Mouse (Mus musculus): ENCODE data around the gene Gm10309. TPM values are rescaled to one million over a fixed set of nuclear protein-coding genes. Genes with fewer than 3 reads are reported as not detected.

Gm10309 gene
- polyA plus RNA-seq, 1 experiment from 2014 or later, result 0.16 TPM

- H3K27me3 ChIP-seq (ENCODE audit: control insufficient read depth, insufficient read depth, low read length), result no peaks in the 10 kb centered on the region
Measured at GRCm38 (mm10) chr17:86499359-86500045, 5.5 kb downstream of the Gm10309 start.

DNA sequence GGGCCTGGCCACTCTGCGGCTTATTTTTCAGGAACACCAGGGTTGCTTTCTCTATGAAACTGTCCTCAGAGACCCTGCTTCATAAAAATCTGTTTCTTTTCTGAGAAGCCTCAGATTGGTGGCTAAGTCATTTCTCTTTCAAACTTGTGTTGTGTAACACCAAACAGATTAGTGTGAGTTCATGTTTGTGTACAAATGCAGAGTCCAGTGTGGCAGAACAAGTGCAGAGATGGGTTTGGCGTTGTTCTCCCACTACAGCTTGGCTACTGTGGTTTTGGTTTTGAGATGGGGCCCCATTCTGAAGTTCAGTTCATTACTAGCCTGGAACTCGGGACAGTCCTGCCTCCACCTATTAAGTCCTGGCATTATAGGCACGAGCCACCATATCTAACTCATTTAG is 7.7 kb downstream of the Gm10309 start:
- no peaks in the 10 kb centered on the region for H3K27me3 ChIP-seq (ENCODE audit: control insufficient read depth, insufficient read depth, low read length)
- peaks cover 3 to 10% of the 10 kb centered on the region in 2 experiments; a peak in 3 of 4 replicates for H3K4me1 ChIP-seq (ENCODE audit: control insufficient read depth in 2 of 2, insufficient read depth in 2 of 2, low read length in 2 of 2)
- H3K27ac ChIP-seq (replicated peaks in 1 of 2; ENCODE audit: control insufficient read depth in 1 of 2, insufficient read depth in 1 of 2, low read depth in 2 of 2, low read length in 2 of 2), result no peak overlapping the region
- H3K4me3 ChIP-seq (ENCODE audit: control insufficient read depth in 1 of 2, insufficient read depth in 1 of 2, low read depth in 1 of 2, low read length in 2 of 2), result no peak overlapping the region
- H3K9me3 ChIP-seq (ENCODE audit: control insufficient read depth, low read length), result no peaks in the 10 kb centered on the region
- H3K9ac ChIP-seq (ENCODE audit: low read length), result no peak overlapping the region
- H3K4me2 ChIP-seq (ENCODE audit: low read length), result no peak overlapping the region
- no peak for ATAC-seq (ENCODE audit: insufficient number of reproducible peaks, insufficient read depth, low FRiP score, low read depth)
- whole genome bisulfite sequencing, result 87% methylated on average over 4 of the region's 4 CpGs
- peaks cover 12% of the 10 kb centered on the region for H3K36me3 ChIP-seq (ENCODE audit: control insufficient read depth, insufficient read depth, low read length)

More at GRCm38 (mm10) chr17:86499359-86500045, 5.5 kb downstream of the Gm10309 start:
- Histone ChIP-seq H3K9me3 (ENCODE audit: control insufficient read depth, low read length) (no peaks in the 10 kb centered on the region), H3K27ac (replicated peaks in 1 of 2; ENCODE audit: control insufficient read depth in 1 of 2, insufficient read depth in 1 of 2, low read depth in 2 of 2, low read length in 2 of 2) (peak overlapping the region; percentile 67 to 78), H3K4me2 (ENCODE audit: low read length) (no peak overlapping the region), H3K4me1 (ENCODE audit: control insufficient read depth in 2 of 2, insufficient read depth in 2 of 2, low read length in 2 of 2) (peaks cover 6 to 11% of the 10 kb centered on the region in 2 experiments; a peak in 2 of 4 replicates), H3K9ac (ENCODE audit: low read length) (no peak overlapping the region), H3K4me3 (ENCODE audit: control insufficient read depth in 1 of 2, insufficient read depth in 1 of 2, low read depth in 1 of 2, low read length in 2 of 2) (no peak overlapping the region), H3K36me3 (ENCODE audit: control insufficient read depth, insufficient read depth, low read length) (peaks cover 6% of the 10 kb centered on the region)
- 59% methylated on average over 15 of the region's 15 CpGs for WGBS
- ATAC-seq (ENCODE audit: insufficient number of reproducible peaks, insufficient read depth, low FRiP score, low read depth), result peak; percentile 58; the same call in 1 of the 2 replicates

GRCm38 (mm10) chr17:86496123-86496771 is 8.8 kb downstream of the Gm10309 start:
- no peak overlapping the region for H3K9ac ChIP-seq (ENCODE audit: low read length)
- no peak overlapping the region for H3K4me2 ChIP-seq (ENCODE audit: low read length)
- 81% methylated on average over 9 of the region's 9 CpGs for WGBS
- H3K27me3 ChIP-seq (ENCODE audit: control insufficient read depth, insufficient read depth, low read length), result no peaks in the 10 kb centered on the region
- H3K36me3 ChIP-seq (ENCODE audit: control insufficient read depth, insufficient read depth, low read length), result peaks cover 17% of the 10 kb centered on the region
- H3K4me1 ChIP-seq (ENCODE audit: control insufficient read depth in 2 of 2, insufficient read depth in 2 of 2, low read length in 2 of 2), result peaks cover 3 to 15% of the 10 kb centered on the region in 2 experiments; a peak in 3 of 4 replicates
- no peak overlapping the region for H3K27ac ChIP-seq (replicated peaks in 1 of 2; ENCODE audit: control insufficient read depth in 1 of 2, insufficient read depth in 1 of 2, low read depth in 2 of 2, low read length in 2 of 2)
- no peak for ATAC-seq (ENCODE audit: insufficient number of reproducible peaks, insufficient read depth, low FRiP score, low read depth)
- no peak overlapping the region for H3K4me3 ChIP-seq (ENCODE audit: control insufficient read depth in 1 of 2, insufficient read depth in 1 of 2, low read depth in 1 of 2, low read length in 2 of 2)
- no peaks in the 10 kb centered on the region for H3K9me3 ChIP-seq (ENCODE audit: control insufficient read depth, low read length)

DNA sequence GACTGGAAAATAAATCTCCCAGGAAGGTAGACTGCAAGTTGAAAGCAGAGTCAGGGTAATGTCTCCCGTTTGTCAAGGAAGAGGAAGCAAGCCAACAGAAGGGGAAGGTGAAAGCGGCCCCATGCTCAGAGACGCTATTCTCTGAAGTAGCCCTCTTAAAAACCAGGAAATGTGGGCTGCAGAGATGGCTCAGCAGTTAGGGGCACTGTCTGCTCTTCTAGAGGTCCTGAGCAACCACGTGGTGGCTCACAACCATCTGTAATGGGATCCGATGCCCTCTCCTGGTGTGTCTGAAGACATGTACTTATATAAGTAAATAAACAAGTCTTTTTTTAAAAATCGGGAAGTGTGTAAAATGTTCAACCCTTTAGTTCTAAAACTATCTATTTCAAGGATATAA is 10.1 kb downstream of the Gm10309 start:
- Histone ChIP-seq H3K4me3 (ENCODE audit: control insufficient read depth in 1 of 2, insufficient read depth in 1 of 2, low read depth in 1 of 2, low read length in 2 of 2) (no peak overlapping the region), H3K36me3 (ENCODE audit: control insufficient read depth, insufficient read depth, low read length) (peaks cover 17% of the 10 kb centered on the region), H3K27me3 (ENCODE audit: control insufficient read depth, insufficient read depth, low read length) (no peaks in the 10 kb centered on the region), H3K9ac (ENCODE audit: low read length) (no peak overlapping the region), H3K4me1 (ENCODE audit: control insufficient read depth in 2 of 2, insufficient read depth in 2 of 2, low read length in 2 of 2) (peaks cover 2 to 11% of the 10 kb centered on the region in 2 experiments; a peak in 3 of 4 replicates), H3K27ac (replicated peaks in 1 of 2; ENCODE audit: control insufficient read depth in 1 of 2, insufficient read depth in 1 of 2, low read depth in 2 of 2, low read length in 2 of 2) (no peak overlapping the region), H3K9me3 (ENCODE audit: control insufficient read depth, low read length) (no peaks in the 10 kb centered on the region), H3K4me2 (ENCODE audit: low read length) (no peak overlapping the region)
- ATAC-seq (ENCODE audit: insufficient number of reproducible peaks, insufficient read depth, low FRiP score, low read depth), result no peak
- WGBS, result 56% methylated on average over 6 of the region's 6 CpGs

- H3K4me3 ChIP-seq (ENCODE audit: control insufficient read depth in 1 of 2, insufficient read depth in 1 of 2, low read depth in 1 of 2, low read length in 2 of 2), result no peak overlapping the region
- no peak overlapping the region for H3K9ac ChIP-seq (ENCODE audit: low read length)
- H3K4me2 ChIP-seq (ENCODE audit: low read length), result no peak overlapping the region
- no peak overlapping the region for H3K27ac ChIP-seq (replicated peaks in 1 of 2; ENCODE audit: control insufficient read depth in 1 of 2, insufficient read depth in 1 of 2, low read depth in 2 of 2, low read length in 2 of 2)
- H3K9me3 ChIP-seq (ENCODE audit: control insufficient read depth, low read length), result no peaks in the 10 kb centered on the region
- H3K27me3 ChIP-seq (ENCODE audit: control insufficient read depth, insufficient read depth, low read length), result no peaks in the 10 kb centered on the region
- 53% methylated on average over 6 of the region's 6 CpGs for WGBS
- H3K4me1 ChIP-seq (ENCODE audit: control insufficient read depth in 2 of 2, insufficient read depth in 2 of 2, low read length in 2 of 2), result peaks cover 2 to 7% of the 10 kb centered on the region in 2 experiments; a peak in 2 of 4 replicates
- peaks cover 17% of the 10 kb centered on the region for H3K36me3 ChIP-seq (ENCODE audit: control insufficient read depth, insufficient read depth, low read length)
- no peak for ATAC-seq (ENCODE audit: insufficient number of reproducible peaks, insufficient read depth, low FRiP score, low read depth)
Measured at GRCm38 (mm10) chr17:86494494-86494893, 10.5 kb downstream of the Gm10309 start.

DNA sequence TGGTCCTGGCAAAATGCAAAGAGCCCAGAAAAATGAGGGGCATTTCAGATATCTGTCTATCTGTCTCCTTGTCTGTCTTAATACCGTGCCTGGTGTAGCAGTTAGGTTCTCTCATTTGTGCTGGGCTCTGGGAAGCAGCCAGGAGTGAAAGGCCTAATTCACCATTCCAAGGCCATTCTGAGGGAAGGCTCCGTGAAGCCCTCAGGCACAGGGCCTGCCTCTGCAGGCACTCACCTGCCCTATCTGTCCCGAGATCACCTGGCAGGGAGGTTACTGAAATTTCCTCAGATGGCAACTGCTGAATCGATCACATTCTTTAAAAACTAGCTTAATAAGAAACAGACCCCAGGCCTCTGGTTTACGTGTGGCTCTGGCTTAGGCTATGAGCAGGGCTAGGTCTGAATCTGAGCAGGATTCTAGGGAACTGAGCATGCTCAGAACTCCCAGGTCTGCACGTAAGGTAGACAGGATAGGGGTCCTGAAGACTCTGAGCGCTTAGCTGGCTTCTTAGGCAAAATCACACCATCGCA is 11.1 kb downstream of the Gm10309 start:
- Histone ChIP-seq H3K36me3 (ENCODE audit: control insufficient read depth, insufficient read depth, low read length) (peaks cover 17% of the 10 kb centered on the region), H3K9ac (ENCODE audit: low read length) (no peak overlapping the region), H3K4me1 (ENCODE audit: control insufficient read depth in 2 of 2, insufficient read depth in 2 of 2, low read length in 2 of 2) (peaks cover 0 to 7% of the 10 kb centered on the region in 2 experiments; a peak in 2 of 4 replicates), H3K9me3 (ENCODE audit: control insufficient read depth, low read length) (no peaks in the 10 kb centered on the region), H3K27ac (replicated peaks in 1 of 2; ENCODE audit: control insufficient read depth in 1 of 2, insufficient read depth in 1 of 2, low read depth in 2 of 2, low read length in 2 of 2) (no peak overlapping the region), H3K4me2 (ENCODE audit: low read length) (no peak overlapping the region), H3K4me3 (ENCODE audit: control insufficient read depth in 1 of 2, insufficient read depth in 1 of 2, low read depth in 1 of 2, low read length in 2 of 2) (no peak overlapping the region), H3K27me3 (ENCODE audit: control insufficient read depth, insufficient read depth, low read length) (no peaks in the 10 kb centered on the region)
- 85% methylated on average over 8 of the region's 8 CpGs for WGBS
- ATAC-seq (ENCODE audit: insufficient number of reproducible peaks, insufficient read depth, low FRiP score, low read depth), result no peak

DNA sequence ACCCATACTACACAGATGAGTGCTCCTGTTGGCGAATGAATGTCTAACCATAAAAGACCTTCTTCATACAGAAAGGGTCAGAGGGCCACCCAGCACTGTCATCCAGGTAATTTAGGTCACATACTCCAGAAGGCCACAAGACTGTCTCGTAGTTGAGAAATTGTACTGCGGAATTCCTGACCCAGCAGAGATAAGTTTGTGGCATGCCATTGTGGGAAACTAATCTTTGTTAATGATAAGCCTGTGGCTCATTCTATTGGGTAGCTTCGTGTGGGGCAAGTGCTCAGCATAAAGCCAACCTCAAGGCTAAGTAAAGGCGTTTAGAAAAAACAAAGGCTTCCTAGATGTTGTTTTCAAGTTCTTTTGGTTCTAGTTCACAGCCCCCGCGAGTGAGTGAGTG is 12.7 kb downstream of the Gm10309 start:
- Histone ChIP-seq H3K9me3 (ENCODE audit: control insufficient read depth, low read length) (no peaks in the 10 kb centered on the region), H3K27ac (replicated peaks in 1 of 2; ENCODE audit: control insufficient read depth in 1 of 2, insufficient read depth in 1 of 2, low read depth in 2 of 2, low read length in 2 of 2) (no peak overlapping the region), H3K27me3 (ENCODE audit: control insufficient read depth, insufficient read depth, low read length) (no peaks in the 10 kb centered on the region), H3K4me2 (ENCODE audit: low read length) (no peak overlapping the region), H3K4me3 (ENCODE audit: control insufficient read depth in 1 of 2, insufficient read depth in 1 of 2, low read depth in 1 of 2, low read length in 2 of 2) (no peak overlapping the region), H3K36me3 (ENCODE audit: control insufficient read depth, insufficient read depth, low read length) (peaks cover 17% of the 10 kb centered on the region), H3K9ac (ENCODE audit: low read length) (no peak overlapping the region), H3K4me1 (ENCODE audit: control insufficient read depth in 2 of 2, insufficient read depth in 2 of 2, low read length in 2 of 2) (peaks cover 0 to 7% of the 10 kb centered on the region in 2 experiments; a peak in 2 of 4 replicates)
- ATAC-seq (ENCODE audit: insufficient number of reproducible peaks, insufficient read depth, low FRiP score, low read depth), result no peak
- WGBS, result 43% methylated on average over 7 of the region's 7 CpGs

All from heart, embryonic 14.5 days (tissue).